Mouse (Mus musculus): ENCODE data around the gene Gm30191.

The Gm30191 gene

DNA sequence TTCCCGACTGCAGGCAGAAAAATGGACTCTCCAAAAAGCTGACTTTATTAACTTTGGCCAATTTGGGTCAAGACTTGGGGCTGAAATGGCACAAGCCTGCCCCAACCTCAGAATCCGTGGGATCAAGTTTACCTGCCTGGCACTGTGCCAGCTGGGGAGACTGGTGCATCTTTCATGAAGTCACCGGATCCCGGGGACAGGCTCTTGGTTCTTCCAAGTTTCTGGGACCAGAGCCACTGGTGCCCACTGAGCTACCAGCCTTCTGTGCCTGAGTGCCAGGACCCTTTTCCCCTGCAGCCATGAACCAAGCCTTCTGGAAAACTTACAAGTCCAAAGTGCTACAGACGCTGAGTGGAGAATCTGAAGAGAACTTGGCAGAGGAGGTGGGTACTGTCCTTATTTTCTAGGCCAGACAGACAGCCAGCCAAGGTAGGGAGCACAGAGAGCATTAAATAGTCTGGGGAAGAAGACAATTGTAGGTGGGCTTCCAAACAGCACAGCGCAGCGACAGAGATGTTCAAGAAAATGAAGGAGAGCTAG is at the start of gene Gm30191:
Gene Gm30191, plus strand, starts transcription at position 217 of the 540 bp plus-strand sequence.
- no peak for DNase-seq (ENCODE audit: low read depth, low spot score)

DNA sequence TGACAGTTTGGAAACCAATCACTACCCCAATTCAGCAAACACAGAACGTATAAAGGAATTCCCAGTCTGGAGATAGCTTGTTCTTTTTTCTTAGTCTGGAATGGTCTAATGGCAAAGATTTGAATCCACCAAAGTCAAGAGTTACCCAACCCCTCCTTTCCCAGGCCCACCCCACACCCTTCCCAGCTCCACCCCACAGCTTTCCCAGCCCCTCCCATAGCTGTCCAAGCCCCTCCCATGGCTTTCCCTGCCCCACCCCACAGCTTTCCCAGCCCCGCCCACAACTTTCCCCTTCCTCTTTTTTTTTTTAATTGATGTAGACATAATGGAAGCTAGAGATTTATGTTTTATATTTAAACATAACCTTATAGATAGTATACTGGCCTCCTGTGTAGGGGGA is 47.4 kb upstream of the Gm30191 start:
- no peak for DNase-seq (ENCODE audit: low read depth, low spot score)

DNA sequence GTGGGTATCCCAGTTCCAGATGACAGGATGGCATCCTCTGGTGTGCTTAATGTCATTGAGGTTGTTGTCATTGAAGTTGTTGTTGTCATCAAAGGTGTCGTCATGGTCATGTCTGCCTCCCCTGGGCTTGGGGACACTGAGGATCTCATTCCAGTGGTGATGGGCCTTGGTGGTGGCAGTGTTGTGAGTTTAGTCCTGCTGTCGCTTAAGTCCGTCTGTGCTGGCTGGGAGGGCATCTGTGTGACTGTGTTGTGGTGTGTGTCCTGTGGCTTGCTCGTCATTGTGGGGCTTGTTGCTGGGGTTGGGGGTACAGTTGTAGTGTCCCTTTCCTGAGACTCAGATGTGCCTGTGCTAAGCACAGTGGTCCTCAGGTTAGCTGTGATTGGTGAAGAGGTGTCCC is 43.8 kb upstream of the Gm30191 start, which contains the start of gene Gm7534:
Gene Gm7534, minus strand, starts transcription at position 101 of the 400 bp plus-strand sequence.
- DNase-seq (ENCODE audit: low read depth, low spot score), result no peak

DNA sequence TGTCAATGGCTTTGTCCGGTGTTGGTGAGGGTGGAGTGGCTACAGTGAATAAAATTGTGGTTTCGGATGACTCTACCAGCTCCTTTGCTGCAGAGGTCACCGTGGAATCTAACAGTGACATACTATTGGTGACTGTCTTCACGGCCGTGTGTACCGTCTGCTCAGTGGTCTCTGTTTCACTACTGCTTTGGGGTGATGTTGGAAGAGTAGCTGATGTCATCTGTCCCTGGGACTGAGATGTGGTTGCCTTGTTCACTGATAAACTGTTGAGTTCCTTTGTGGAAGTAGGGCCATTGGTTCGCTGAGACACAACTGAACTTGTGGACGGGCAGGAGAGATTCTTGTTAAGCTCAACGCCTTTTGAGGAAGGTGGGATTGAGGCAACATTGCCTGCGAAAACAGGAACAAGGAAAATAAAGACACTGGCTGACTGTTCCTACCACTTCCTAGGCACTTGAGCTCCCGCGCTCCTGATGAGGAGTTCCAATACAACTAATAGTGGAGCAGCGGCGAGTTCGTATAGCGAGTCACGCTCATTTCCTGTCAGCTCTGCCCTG is 43.3 kb upstream of the Gm30191 start:
- DNase-seq (ENCODE audit: low read depth, low spot score), result no peak

DNA sequence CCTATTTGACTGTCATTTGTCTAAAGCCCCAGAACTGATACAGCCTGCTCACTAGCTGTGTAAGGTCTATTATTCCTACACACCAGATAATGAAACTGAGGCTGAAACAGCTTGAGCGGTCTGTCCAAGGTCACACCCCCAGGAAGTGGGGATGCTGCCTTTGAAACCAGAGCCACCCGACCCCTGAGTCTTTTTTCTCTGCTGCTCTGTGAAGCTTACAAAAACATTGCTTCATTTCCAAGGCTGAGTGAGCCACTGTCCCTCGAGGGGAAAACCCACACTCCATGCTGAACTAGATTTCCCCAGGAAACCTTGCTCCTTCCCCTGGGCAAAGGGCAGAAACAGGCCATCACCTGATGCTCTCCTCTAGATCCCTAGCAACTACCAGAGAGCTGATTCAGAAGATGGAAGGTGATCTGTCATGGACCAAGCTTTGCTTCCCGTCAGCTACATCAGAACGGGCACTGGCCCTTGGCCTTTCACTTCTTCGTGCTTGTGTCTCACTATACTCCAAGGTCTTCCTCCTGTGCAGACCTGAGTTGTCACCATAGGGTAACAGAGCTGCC is 40.2 kb upstream of the Gm30191 start:
- DNase-seq (ENCODE audit: low read depth, low spot score), result no peak

DNA sequence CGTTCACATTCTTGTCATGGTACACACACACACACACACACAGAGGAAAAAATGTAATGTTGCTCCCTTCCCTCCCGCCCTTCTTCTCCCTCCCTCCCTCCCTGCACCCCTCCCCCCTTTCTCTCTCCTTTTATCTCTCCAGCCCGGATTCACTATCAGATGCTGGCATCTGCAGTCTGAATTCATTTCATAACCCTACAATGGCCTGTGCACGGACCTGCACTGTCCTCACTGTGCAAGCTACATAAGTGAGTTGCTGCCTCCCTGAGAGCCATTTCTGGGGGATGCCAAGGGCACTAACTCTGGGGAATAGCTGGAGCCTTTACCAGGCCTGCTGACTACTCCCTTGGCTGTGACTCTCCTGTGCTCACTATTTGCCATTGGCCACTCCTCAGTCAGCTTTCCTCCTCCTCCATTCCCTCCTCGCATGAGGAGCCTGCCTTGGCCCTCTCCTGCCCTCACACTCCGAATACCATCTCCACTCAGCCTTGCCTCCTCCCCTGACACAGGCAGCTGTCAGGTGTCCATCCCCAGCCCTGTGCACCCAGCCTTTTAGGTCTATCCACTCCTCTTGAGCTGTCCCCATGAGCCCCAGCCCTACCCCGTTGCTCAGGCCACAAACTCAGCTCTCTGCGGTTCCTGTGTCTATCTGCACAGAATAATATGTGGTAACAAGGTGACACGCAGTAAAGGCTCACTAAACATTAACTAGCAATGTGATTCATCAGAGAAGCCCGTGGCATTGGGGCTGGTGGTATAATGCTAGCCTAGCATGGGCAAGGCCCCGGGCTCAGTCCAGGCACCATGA is 23.7 kb upstream of the Gm30191 start:
- DNase-seq (ENCODE audit: low read depth, low spot score), result no peak

DNA sequence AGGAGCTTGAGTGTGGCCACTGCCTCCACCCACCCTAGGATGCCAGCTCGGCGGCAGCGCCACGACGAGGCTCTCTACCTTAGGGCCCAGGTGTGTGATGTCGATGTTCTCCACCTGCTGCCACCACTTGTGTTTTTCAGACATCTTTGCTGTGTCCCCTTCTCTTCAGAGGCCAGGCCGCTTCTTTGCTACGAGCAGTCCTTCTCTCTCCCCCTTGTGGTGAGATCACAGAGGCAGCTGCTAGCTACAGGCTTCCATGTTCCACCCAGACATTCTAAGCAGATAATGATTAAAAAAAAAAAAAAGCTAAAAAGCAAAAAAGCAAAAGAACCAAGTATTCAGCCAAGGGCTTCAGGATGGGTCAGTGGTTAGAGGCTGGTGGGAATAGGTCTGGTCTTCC is 19.5 kb upstream of the Gm30191 start, which contains the start of gene Catsper4:
Gene Catsper4, minus strand, starts transcription at position 190 of the 400 bp plus-strand sequence.
- DNase-seq (ENCODE audit: low read depth, low spot score), result no peak

DNA sequence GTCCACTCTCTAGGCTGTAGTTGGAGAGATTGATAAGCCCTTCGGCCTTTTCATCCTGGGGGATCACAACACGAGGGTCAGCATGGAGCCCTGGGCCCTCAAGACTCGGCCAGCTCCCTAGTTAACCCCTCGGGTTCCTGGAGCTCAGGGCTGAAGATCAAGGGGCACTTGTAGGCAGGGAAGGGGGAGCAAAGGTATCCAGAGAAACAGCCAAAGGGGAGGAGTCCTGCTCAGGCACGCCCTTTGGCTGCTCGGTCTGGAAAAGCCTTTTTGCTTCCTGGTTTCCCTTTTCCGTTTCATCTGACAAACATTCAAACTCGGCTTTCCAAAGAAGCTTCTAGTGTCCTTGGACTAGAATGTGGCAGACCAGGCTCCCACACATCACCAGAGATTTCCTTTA is 16.3 kb upstream of the Gm30191 start:
- DNase-seq (ENCODE audit: low read depth, low spot score), result no peak

DNA sequence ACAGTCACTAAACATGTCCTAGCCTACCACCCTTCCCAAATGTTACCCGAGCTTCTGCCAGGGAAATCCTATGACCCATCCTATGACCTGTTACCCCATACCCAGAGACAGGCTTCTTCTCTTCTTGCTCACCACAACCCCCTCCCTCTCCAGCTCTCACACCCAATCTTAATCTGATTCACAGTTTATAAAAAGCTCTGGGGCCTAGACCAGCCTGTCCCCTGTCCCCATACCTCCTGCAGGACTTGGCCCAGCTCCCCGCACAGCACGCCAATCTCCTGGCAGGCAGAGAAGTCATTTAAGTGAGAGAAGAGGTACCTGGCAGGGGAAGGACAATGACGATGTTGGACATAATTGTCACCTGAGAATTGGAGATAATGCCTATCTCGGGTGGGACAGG is 11.9 kb upstream of the Gm30191 start:
- no peak for DNase-seq (ENCODE audit: low read depth, low spot score)

DNA sequence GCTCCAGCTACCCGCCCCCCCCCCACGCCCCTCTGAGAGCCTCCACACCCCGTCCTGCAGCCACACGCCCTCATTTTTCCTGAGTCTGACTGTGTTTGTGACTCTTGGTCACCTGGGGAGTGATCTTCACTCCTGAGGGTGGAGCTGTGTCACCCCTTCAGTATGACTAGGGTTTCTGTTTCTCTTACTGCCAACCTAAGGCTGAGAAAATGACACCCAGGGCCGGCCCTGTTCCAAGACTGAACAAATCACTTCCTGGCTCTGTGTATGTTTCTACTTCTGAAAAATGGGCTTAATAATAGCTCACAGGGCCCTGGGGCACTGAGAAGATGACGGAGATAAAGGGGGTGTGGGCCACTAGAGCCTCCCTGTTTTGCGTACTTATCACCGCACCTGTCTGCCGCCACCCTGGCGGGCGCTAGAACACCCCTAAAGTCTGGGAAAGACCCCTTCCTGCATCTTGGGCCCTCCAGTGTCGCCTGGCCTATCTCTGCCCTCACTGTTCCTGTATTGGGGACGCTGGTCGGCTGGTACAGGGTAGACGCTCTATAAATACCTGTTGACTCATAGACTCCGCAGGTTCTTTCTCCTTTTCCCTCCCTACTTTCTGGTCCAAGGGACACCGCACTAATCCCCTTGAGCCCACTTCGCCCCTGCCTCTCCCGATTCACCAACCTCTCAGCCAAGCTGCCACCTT is 9.0 kb upstream of the Gm30191 start:
- no peak for DNase-seq (ENCODE audit: low read depth, low spot score)

DNA sequence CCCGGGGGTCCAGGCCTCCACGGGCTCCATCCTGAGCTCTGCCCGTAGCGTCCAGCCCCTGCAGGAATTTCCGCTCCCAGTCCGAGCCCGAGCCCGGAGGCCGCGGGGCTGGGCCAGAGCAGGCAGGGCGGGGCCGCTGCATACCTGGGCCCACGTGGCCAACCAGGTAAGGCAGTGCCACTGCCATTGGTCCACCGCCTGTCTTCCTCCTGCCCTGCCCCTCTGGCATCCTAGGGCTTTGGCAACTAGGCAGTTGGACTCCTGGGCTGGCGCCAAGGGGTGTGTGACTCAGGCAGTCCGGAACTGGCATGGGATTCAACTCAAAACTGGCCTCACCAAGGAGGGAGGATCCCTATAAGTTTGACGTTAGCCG is 8.5 kb upstream of the Gm30191 start, which contains the start of gene Cnksr1:
Gene Cnksr1, minus strand, starts transcription at position 121 of the 373 bp plus-strand sequence.
- no peak for DNase-seq (ENCODE audit: low read depth, low spot score)

DNA sequence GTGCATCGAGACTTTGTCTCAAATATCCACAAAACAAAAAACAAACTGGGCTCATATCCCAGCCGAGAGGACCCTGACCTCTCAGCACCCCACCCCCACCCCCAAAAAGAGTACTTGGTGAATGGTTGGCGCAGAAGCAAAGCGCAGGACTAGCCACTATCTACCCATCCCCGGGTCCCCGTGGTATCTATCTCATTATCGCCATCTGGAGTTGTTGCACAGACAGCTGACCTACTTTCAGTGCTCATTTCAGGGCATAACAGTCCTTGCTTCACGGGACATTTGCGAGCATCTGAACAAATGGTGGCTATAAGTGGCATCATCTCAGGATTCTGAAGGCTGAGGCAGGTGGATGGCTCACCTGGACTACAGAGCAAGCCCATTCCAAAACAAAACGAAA is 8.0 kb upstream of the Gm30191 start:
- DNase-seq (ENCODE audit: low read depth, low spot score), result no peak

DNA sequence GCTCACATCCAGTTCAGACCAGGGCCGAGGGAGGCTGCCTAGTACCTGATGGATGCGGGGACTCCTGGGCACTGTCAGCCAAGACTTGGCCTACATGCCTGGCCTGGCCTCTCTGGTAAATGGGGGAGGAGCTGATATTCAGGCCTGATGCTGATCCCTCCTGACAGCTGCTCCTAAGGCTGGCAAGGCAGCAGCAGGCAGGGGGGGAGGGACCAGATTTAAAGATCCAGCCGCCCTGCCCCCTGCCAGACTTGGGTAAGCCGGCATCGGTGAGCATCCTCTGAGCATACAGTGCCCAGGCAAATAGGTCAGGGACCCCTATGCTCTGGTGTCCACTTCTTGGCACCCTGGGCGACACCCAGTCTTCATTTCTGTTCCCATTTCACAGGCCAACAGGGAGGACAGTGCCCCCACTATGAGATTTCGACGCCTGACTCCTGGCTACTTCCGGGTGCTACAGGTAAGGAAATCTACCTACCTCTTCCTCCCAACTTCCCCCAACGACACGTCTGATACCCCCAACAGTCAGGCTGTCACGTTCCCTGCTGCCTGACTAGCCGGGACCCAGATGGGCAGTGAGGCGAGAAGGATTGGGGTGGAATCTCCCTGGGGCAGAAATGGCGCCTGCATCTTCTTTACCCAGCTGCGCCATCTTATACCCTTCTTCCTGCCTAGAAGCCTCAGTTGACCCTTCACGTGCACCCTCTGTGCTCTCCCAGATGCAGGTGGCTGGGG is 3.1 kb upstream of the Gm30191 start, which contains the start of gene E130218I03Rik:
Gene E130218I03Rik, plus strand, starts transcription at position 147 of the 735 bp plus-strand sequence.
- DNase-seq (ENCODE audit: low read depth, low spot score), result no peak

DNA sequence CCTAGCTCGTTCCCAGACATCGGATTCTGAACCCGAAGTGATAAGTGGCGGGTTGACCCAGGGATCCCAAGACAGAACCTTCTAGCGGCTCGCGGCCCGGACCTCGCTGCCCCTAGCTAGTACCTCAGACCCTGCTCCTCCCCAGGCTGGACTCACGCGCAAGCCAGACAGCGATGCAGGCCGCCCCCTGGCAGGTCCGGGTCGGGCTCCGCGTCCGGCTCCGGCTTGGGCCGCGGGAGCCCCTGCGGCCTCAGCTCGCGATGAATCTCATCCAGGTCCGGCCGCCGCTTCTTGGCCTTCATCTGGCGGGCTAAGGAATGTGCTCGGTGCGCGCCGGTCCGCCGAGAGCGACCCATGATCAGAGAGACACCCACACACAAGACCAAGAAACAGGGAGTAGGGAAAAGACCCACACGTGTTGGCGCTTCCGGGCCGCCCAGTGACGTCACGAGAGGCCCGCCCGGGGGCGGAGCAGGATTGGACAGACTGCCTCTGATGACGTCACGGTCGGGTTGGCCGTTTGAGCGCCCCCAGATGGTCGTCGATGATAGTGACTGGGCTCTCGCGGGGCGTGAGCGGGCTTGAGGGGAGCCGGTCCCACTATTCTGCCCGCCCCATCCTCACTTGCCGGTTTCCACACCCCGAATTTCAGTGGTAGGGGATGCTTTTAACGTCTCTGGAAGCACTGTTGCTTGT is 1.4 kb upstream of the Gm30191 start, which contains the start of gene Zfp593:
Gene Zfp593, minus strand, starts transcription at position 445 of the 696 bp plus-strand sequence.
- DNase-seq (ENCODE audit: low read depth, low spot score), result peak; percentile 93

DNA sequence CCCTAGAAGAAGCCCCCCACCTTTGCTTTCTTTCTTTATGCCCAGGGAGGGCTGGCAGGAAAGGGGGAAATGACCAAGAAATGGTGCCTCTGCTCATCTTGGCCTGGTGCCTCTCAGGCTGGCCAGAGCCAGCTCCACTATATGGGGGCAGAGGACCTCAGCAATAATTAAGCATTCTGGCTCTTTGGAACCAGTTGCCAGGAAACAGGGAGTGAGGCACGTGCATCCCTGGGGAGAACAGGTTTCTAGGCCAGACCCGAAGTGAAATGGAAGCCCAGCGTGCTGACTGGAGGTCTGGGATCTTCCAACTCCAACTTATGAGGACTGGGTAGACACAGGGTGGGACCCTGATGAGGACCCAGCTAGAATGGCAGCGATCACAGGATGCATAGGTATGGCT is 479 bp upstream of the Gm30191 start:
- no peak for DNase-seq (ENCODE audit: low read depth, low spot score)

DNA sequence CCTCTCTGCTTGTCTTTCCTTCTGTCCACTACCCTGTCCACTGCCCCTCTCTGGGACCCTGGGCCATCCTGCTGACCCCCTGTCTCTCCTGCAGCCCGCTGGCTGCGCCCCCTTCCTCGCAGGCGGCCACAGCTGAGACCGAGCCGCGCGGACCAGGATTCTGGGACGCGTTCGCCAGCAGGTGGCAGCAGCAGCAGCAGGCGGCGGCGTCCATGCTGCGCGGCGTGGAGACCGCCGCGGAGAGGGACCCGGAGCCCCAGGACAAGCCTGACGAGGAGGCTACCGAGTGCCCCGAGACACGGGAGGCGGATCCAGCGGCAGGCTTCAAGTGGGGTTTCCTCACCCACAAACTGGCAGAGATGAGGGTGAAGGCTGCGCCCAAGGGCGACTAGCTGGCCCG is 2.9 kb downstream of the Gm30191 start:
- peak; percentile 70 for DNase-seq (ENCODE audit: low read depth, low spot score)

DNA sequence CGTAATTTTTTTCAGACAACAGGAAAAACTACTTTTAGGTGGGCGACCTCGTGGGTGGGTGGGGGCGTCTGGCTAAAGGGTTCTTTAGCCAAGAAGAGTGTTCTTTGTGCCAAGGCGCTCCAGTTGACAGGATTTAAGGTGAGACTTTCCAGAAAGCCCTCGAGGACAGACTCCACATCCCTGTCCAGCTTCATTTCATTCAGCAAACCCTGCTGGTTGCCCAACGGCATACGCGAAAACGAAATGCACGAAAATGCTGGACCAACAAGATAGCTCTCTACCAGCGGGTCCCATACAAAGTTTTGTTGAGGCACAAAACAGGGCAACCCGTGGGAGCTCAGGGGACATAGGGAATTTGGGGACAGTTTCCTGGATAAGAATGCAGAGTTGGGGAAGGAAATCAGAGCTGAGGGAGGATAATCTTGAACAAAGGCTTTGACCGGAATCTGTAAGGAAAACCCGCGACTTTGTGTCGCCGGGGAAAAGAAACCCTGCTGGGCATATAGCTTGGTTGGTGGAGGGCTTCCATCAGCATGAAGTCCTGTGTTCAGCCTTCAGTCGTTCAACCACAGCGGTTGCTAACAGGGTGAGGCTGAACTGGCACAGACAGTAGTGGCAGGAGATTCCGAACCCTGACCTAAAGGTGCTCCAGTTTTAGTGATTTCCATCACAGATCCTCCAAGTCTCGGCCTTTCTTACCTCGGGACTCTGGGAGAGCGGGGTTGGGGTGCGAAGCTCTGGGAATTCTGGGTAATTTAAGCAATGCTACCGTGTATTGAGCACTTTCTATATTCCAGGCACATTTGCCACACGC is 3.6 kb downstream of the Gm30191 start:
- no peak for DNase-seq (ENCODE audit: low read depth, low spot score)

DNA sequence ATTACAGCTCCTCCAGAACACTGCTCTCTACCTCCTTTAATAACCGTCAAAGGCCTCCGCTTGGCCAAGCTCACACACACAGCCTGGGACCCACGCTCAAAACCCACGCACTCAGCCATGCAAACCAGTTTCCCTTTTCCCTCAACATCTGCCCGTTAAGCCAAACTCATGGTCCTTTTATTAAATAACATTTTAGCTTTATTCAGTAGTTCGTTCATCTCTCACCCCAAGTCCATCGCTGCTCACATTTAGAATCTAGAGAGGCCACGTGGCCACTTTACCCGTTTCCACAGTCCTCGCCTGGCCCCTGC is 4.2 kb downstream of the Gm30191 start:
- DNase-seq (ENCODE audit: low read depth, low spot score), result no peak

DNA sequence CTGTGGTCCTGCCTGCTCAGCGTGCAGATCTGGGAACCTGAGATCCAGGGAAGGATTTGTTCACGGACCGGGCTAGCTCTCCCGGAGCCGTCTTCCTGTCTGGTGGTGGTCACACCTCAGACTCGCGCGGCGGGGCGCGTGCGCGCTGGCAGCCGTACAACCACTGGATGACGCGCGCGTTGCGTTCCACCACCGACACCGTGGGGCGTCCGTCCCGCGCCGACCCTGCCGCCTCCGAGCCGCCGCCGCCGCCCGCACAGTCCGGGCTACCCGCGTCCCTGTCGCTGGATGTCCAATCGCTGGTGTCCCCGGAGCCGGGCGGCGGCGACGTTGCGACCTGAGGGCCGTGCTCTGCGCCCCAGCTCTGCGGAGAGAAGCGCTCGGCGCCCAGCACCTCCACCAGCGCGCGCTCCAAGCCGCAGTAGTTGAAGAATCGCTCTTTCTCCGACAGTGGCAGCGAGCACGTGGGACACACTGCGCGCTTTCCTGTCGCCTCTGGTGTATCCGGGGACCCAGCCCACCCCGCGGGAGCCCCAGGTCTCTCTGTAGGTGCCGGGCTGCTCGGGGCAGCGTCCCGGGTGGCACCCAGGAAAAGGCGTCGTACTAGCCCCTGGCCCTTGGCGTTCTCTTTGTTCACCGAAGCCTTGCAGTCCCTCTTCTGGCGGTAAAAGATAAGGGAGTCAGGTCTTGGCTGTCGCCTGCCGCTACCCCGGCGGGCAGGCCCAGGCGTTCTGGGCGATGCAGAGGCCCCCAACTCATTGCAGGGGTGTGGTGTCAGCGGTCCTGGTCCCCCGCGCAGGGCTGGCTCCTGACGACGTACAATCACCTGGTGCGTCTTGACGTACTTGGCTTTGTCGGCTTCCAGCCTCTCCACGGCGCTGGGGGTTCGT is 4.8 kb downstream of the Gm30191 start:
- peak; percentile 51 for DNase-seq (ENCODE audit: low read depth, low spot score)
